Mouse (Mus musculus): ENCODE results near the gene Mtx1. TPM values are rescaled to one million over a fixed set of nuclear protein-coding genes. Genes with fewer than 3 reads are reported as not detected.

Gene Mtx1
- polyA plus RNA-seq, 1 experiment: 66.4 TPM

GRCm38 (mm10) chr3:89181749-89182500, 45.0 kb downstream of the Mtx1 start:
- Histone ChIP-seq H3K27ac (ENCODE audit: control insufficient read depth, insufficient read depth, low read depth, low read length, poor library complexity) (no peak overlapping the region), H3K4me3 (replicated peaks; ENCODE audit: control insufficient read depth, low read depth, low read length) (no peak overlapping the region), H3K4me1 (ENCODE audit: control insufficient read depth, insufficient read depth, low read length) (peaks cover 3% of the 10 kb centered on the region)
- WGBS: 82% methylated on average over 27 of the region's 27 CpGs
- TF ChIP-seq CTCF (IDR thresholded peaks at IDR 0.05; ENCODE audit: control insufficient read depth, insufficient read depth, low read length) (no peak), POLR2A (IDR thresholded peaks at IDR 0.05; ENCODE audit: borderline replicate concordance, control insufficient read depth, low read depth, low read length) (no peak)

GRCm38 (mm10) chr3:89179056-89179455, 47.8 kb downstream of the Mtx1 start:
- 85% methylated on average over 11 of the region's 11 CpGs for WGBS
- Histone ChIP-seq H3K4me1 (ENCODE audit: control insufficient read depth, insufficient read depth, low read length) (peaks cover 3% of the 10 kb centered on the region), H3K27ac (ENCODE audit: control insufficient read depth, insufficient read depth, low read depth, low read length, poor library complexity) (no peak overlapping the region)

GRCm38 (mm10) chr3:89178107-89178385, 48.8 kb downstream of the Mtx1 start:
- TF ChIP-seq POLR2A (IDR thresholded peaks at IDR 0.05; ENCODE audit: borderline replicate concordance, control insufficient read depth, low read depth, low read length) (no peak), CTCF (IDR thresholded peaks at IDR 0.05; ENCODE audit: control insufficient read depth, insufficient read depth, low read length) (no peak)
- H3K4me3 ChIP-seq (replicated peaks; ENCODE audit: control insufficient read depth, low read depth, low read length): peak overlapping the region; percentile 51
- 4% methylated on average over 6 of the region's 6 CpGs for WGBS
- H3K27ac ChIP-seq (ENCODE audit: control insufficient read depth, insufficient read depth, low read depth, low read length, poor library complexity): no peak overlapping the region
- peaks cover 3% of the 10 kb centered on the region; the same call in 1 of the 2 replicates for H3K4me1 ChIP-seq (ENCODE audit: control insufficient read depth, insufficient read depth, low read length)

More at GRCm38 (mm10) chr3:89179056-89179455, 47.8 kb downstream of the Mtx1 start:
- no peak overlapping the region for H3K4me3 ChIP-seq (replicated peaks; ENCODE audit: control insufficient read depth, low read depth, low read length)
- no peak for TF ChIP-seq CTCF (IDR thresholded peaks at IDR 0.05; ENCODE audit: control insufficient read depth, insufficient read depth, low read length)
- TF ChIP-seq POLR2A (IDR thresholded peaks at IDR 0.05; ENCODE audit: borderline replicate concordance, control insufficient read depth, low read depth, low read length): no peak

GRCm38 (mm10) chr3:89177242-89178106, 49.4 kb downstream of the Mtx1 start, which contains the start of gene Scamp3:
TSS of gene Scamp3 (plus strand) at chr3:89177473.
- Histone ChIP-seq H3K4me3 (replicated peaks; ENCODE audit: control insufficient read depth, low read depth, low read length) (peak within 1 kb of the TSS; percentile 51), H3K27ac (ENCODE audit: control insufficient read depth, insufficient read depth, low read depth, low read length, poor library complexity) (peak within 1 kb of the TSS; percentile 20; the same call in 1 of the 2 replicates), H3K4me1 (ENCODE audit: control insufficient read depth, insufficient read depth, low read length) (peaks cover 2% of the 10 kb centered on the region; the same call in 1 of the 2 replicates)
- TF ChIP-seq CTCF (IDR thresholded peaks at IDR 0.05; ENCODE audit: control insufficient read depth, insufficient read depth, low read length) (no peak), POLR2A (IDR thresholded peaks at IDR 0.05; ENCODE audit: borderline replicate concordance, control insufficient read depth, low read depth, low read length) (peak; percentile 42; the same call in 1 of the 2 replicates)
- under 1% methylated on average over 43 of the region's 43 CpGs for WGBS

GRCm38 (mm10) chr3:89176421-89176820, 50.5 kb downstream of the Mtx1 start:
- H3K4me3 ChIP-seq (replicated peaks; ENCODE audit: control insufficient read depth, low read depth, low read length): no peak overlapping the region
- no peak for TF ChIP-seq POLR2A (IDR thresholded peaks at IDR 0.05; ENCODE audit: borderline replicate concordance, control insufficient read depth, low read depth, low read length)
- no peak for TF ChIP-seq CTCF (IDR thresholded peaks at IDR 0.05; ENCODE audit: control insufficient read depth, insufficient read depth, low read length)
- H3K4me1 ChIP-seq (ENCODE audit: control insufficient read depth, insufficient read depth, low read length): peaks cover 2% of the 10 kb centered on the region; the same call in 1 of the 2 replicates
- WGBS: 92% methylated on average over 7 of the region's 7 CpGs
- no peak overlapping the region for H3K27ac ChIP-seq (ENCODE audit: control insufficient read depth, insufficient read depth, low read depth, low read length, poor library complexity)

GRCm38 (mm10) chr3:89175544-89175943, 51.3 kb downstream of the Mtx1 start:
- TF ChIP-seq POLR2A (IDR thresholded peaks at IDR 0.05; ENCODE audit: borderline replicate concordance, control insufficient read depth, low read depth, low read length) (no peak), CTCF (IDR thresholded peaks at IDR 0.05; ENCODE audit: control insufficient read depth, insufficient read depth, low read length) (no peak)
- Histone ChIP-seq H3K27ac (ENCODE audit: control insufficient read depth, insufficient read depth, low read depth, low read length, poor library complexity) (no peak overlapping the region), H3K4me3 (replicated peaks; ENCODE audit: control insufficient read depth, low read depth, low read length) (no peak overlapping the region), H3K4me1 (ENCODE audit: control insufficient read depth, insufficient read depth, low read length) (peaks cover 2% of the 10 kb centered on the region; the same call in 1 of the 2 replicates)
- 85% methylated on average over 10 of the region's 10 CpGs for WGBS

- no peak for TF ChIP-seq POLR2A (IDR thresholded peaks at IDR 0.05; ENCODE audit: borderline replicate concordance, control insufficient read depth, low read depth, low read length)
- TF ChIP-seq CTCF (IDR thresholded peaks at IDR 0.05; ENCODE audit: control insufficient read depth, insufficient read depth, low read length): no peak
- WGBS: 94% methylated on average over 11 of the region's 11 CpGs
- Histone ChIP-seq H3K4me3 (replicated peaks; ENCODE audit: control insufficient read depth, low read depth, low read length) (no peak overlapping the region), H3K4me1 (ENCODE audit: control insufficient read depth, insufficient read depth, low read length) (peaks cover 2% of the 10 kb centered on the region; the same call in 1 of the 2 replicates), H3K27ac (ENCODE audit: control insufficient read depth, insufficient read depth, low read depth, low read length, poor library complexity) (no peak overlapping the region)
Measured at GRCm38 (mm10) chr3:89174844-89175243, 52.0 kb downstream of the Mtx1 start.

- Histone ChIP-seq H3K4me1 (ENCODE audit: control insufficient read depth, insufficient read depth, low read length) (peaks cover 4% of the 10 kb centered on the region; the same call in 1 of the 2 replicates), H3K4me3 (replicated peaks; ENCODE audit: control insufficient read depth, low read depth, low read length) (no peak overlapping the region), H3K27ac (ENCODE audit: control insufficient read depth, insufficient read depth, low read depth, low read length, poor library complexity) (no peak overlapping the region)
- WGBS: 91% methylated on average over 19 of the region's 19 CpGs
- no peak for TF ChIP-seq CTCF (IDR thresholded peaks at IDR 0.05; ENCODE audit: control insufficient read depth, insufficient read depth, low read length)
- TF ChIP-seq POLR2A (IDR thresholded peaks at IDR 0.05; ENCODE audit: borderline replicate concordance, control insufficient read depth, low read depth, low read length): no peak
Measured at GRCm38 (mm10) chr3:89166945-89167344, 59.9 kb downstream of the Mtx1 start.
